Mouse (Mus musculus) gastrocnemius, postnatal 4 days (tissue): ENCODE data around the gene Chac1. TPM values are rescaled to one million over a fixed set of nuclear protein-coding genes. Genes with fewer than 3 reads are reported as not detected.

ENCODE experiments used
- DNase-seq, 2 experiments: peaks; one replicate each; pipeline ENCODE4 v3.0.0; 2021 to 2022; ENCODE audit warnings: low spot score in 2 of 2, mixed read lengths in 2 of 2
- total RNA-seq, 2 experiments: library from RNA; stranded (reverse); gene quantifications; 2 replicates each; pipeline ENCODE4 v1.2.3; 2021

Chac1 gene
- total RNA-seq, 2 experiments from 2014 or later = 0.65 to 0.88 TPM

DNA sequence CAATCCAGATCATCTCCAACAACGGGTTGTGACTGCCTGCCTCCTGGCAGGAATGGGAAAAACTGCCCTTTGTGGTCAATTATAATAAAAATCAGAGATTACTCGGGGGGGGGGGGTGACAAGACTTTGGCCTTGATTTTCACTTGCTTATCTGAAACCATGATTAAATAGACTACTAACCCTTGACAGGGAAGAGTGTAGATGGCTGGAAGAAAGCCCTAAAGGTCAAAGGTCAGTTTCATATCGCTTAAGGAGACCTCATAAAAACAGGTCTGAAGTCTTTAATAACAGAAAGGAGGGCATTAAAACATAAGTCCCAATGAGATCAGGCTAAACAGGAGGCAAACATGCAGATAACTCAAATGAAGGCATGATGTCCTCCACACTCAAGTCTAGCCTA is 16.3 kb downstream of the Chac1 start:
- no peak for DNase-seq

DNA sequence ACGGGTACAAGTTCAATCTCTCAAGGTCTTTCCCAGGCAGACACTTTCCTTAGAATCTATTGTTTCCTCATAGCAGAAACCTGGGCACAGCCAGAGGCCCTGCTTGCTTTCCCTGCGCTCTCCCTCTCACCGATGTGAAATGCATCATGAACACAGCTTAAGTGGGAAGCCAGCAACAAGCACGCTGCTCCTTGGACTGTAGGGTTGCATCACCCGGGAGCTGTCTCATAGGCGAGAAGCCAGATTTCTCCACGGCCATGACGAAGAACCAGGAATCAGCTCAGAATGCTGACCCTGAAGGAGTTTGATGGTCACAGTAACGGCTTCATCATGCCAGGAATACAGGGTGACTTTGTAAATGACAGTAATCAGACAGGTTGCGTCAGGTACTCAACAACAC is 19.1 kb downstream of the Chac1 start:
- no peak for DNase-seq

DNA sequence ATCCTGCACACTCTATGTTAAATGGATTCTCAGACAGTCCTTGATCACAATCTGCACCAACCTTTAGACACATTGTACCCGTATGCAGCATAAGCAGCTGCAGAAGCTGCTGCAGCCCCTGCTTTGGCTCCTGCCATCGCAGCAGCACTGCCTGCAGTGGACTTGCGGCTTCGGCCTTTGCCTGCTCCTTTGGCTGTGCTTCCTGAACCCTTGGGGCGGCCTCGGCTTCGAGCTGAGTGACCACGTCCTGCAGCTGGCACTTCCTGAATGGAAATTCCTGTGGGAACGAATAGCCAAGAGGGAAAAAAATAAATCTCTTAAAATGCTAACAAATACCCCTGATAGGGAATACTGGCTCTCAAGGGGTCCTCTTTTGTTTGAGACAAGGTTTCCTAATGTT is 26.3 kb downstream of the Chac1 start:
- DNase-seq = no peak

GRCm38 (mm10) chr2:119377826-119378225 is 26.8 kb downstream of the Chac1 start:
- DNase-seq = no peak

DNA sequence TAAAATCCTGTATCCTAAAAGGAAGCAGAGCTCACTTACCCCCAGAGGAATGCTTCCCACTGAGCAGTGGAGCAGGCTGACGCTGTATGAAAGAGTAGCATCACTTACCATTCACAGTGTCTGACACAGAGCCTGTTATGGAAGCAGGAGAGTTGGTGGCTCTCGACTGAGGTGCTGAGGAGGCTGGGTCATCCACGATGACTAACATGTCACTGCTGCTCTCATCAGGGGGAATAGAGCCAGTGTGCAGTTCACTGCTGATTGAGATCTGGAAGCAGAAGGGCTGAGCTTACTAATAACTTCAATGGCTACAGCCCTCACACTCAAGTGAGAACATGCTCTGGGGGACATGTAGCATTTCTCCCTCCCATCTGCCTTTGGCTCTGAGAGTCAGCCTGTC is 28.4 kb downstream of the Chac1 start:
- DNase-seq = no peak

- no peak for DNase-seq
These were observed 37.2 kb downstream of the Chac1 start for GRCm38 (mm10) chr2:119388266-119388665.

- no peak for DNase-seq
These were observed 39.0 kb downstream of the Chac1 start for GRCm38 (mm10) chr2:119389992-119390391.

DNA sequence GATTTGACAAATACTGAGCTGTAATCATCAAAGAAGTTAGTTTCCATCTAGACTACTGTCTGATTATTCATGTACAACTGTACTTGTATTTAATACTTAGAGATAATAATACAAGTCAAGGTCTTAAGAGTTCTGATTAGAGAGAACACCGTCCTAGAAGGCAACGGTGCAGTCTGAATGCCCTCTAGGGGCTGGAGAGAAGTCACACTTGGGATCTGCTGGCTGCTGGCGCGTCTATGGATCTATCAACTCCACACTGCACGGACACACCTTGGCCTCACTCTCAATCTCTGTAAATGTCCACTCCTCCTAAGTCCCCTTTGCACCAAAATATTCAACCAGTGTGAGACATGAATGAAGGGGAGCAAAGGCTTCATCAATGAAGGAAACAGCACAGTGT is 47.2 kb downstream of the Chac1 start:
- DNase-seq = no peak

- no peak for DNase-seq
These were observed 47.6 kb downstream of the Chac1 start for GRCm38 (mm10) chr2:119398665-119399064.

- DNase-seq = no peak
These were observed 48.3 kb downstream of the Chac1 start for GRCm38 (mm10) chr2:119399313-119399712.

Other genes with a start within 250 kb of the Chac1 start
- 10 to 100 TPM in 1 of 2 experiments, 1 to 10 TPM in 1; 8.4 to 10.4 TPM for gene Rad51, start 238.4 kb upstream of the Chac1 start, total RNA-seq
- gene Rmdn3, start 194.2 kb upstream of the Chac1 start, total RNA-seq = 10 to 100 TPM; 12.6 to 13.7 TPM
- gene Gchfr, start 183.5 kb upstream of the Chac1 start, total RNA-seq = 1 to 10 TPM; 1.2 to 1.5 TPM
- under 1 TPM in 1 of 2 experiments, not detected in 1; 0.10 TPM for gene Gm14137, start 176.7 kb upstream of the Chac1 start, total RNA-seq
- 10 to 100 TPM; 24.6 to 25.9 TPM for gene Zfyve19, start 142.6 kb upstream of the Chac1 start, total RNA-seq
- 10 to 100 TPM; 16.7 to 17.2 TPM for gene Dnajc17, start 142.4 kb upstream of the Chac1 start, total RNA-seq
- gene Ppp1r14d, start 121.3 kb upstream of the Chac1 start, total RNA-seq = not detected
- under 1 TPM in 1 of 2 experiments, not detected in 1; 0.15 TPM for gene Spint1, start 113.9 kb upstream of the Chac1 start, total RNA-seq
- under 1 TPM in 1 of 2 experiments, not detected in 1; 0.16 TPM for gene Rhov, start 80.0 kb upstream of the Chac1 start, total RNA-seq
- 10 to 100 TPM; 12.6 to 13.0 TPM for gene Vps18, start 62.5 kb upstream of the Chac1 start, total RNA-seq
- gene Dll4, start 25.4 kb upstream of the Chac1 start, total RNA-seq = 10 to 100 TPM; 13.7 to 13.9 TPM
- gene Ino80, start 126.5 kb downstream of the Chac1 start, total RNA-seq = 10 to 100 TPM; 18.0 TPM
- under 1 TPM; 0.05 to 0.15 TPM for gene Exd1, start 196.4 kb downstream of the Chac1 start, total RNA-seq
- gene Chp1, start 196.5 kb downstream of the Chac1 start, total RNA-seq = 10 to 100 TPM; 58.5 to 64.0 TPM